Mouse (Mus musculus) midbrain, embryonic 10.5 days (tissue): Measurements from ENCODE around the gene Megf6. TPM values are rescaled to one million over a fixed set of nuclear protein-coding genes. Genes with fewer than 3 reads are reported as not detected.

ENCODE experiments used
- DNase-seq: peaks from one replicate; pipeline ENCODE4 v3.0.0-alpha.2; 2017; ENCODE audit warnings: low spot score
- H3K27ac ChIP-seq: fragments of 300-500 bp; sonication (generic); replicated peaks from 2 replicates; pipeline ENCODE4 v1.5.1; 2016; ENCODE audit warnings: mild to moderate bottlenecking
- H3K27me3 ChIP-seq: fragments of 300-500 bp; sonication (generic); 2 replicates; pipeline ENCODE4 v1.6.1; 2016; ENCODE audit warnings: low read depth, mild to moderate bottlenecking; ENCODE audit not compliant: poor library complexity, severe bottlenecking
- H3K36me3 ChIP-seq: fragments of 300-500 bp; sonication (generic); 2 replicates; pipeline ENCODE4 v1.6.1; 2016; ENCODE audit warnings: mild to moderate bottlenecking, moderate library complexity
- H3K4me1 ChIP-seq: fragments of 300-500 bp; sonication (generic); 2 replicates; pipeline ENCODE4 v1.6.1; 2016
- H3K4me3 ChIP-seq: fragments of 300-500 bp; sonication (generic); 2 replicates; pipeline ENCODE4 v1.5.1; 2016; ENCODE audit warnings: mild to moderate bottlenecking, moderate library complexity
- H3K9me3 ChIP-seq: fragments of 300-500 bp; sonication (generic); replicated peaks from 2 replicates; pipeline ENCODE4 v1.6.1; 2016; ENCODE audit warnings: mild to moderate bottlenecking
- WGBS: fragments of 180-500 bp; shearing (Covaris S2); methylation state at CpG from one replicate; pipeline ENCODE4 v1.1.7; 2016; 5-methylcytosine and 5-hydroxymethylcytosine counted together
- polyA plus RNA-seq: library from polyadenylated mRNA; unstranded; fragments of >200 nt; fragmentation: Nextera tagmentation; extraction: Ambion mirVana; gene quantifications from 2 replicates; pipeline ENCODE4 v1.2.1, GENCODE M21; 2016

The Megf6 gene
- polyA plus RNA-seq, 1 experiment from 2014 or later: 21.6 TPM

DNA sequence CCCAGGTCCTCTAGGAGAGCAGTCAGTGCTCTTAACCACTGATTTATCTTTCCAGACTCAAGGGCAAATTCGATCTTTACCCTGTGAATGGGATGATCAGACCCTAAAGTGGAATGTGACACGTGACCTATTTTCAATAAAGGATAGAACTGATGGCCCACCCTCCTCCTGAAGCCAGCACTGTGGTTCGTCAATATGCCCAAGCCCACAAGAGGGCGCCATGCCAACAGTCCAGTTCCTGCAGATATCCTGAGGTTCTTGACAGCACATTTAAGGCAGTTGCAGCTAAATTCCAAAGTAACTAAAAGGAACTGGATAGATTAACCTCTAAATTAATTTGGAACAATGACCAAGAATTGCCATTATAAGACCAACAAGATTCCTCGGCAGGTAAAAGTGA lies 3.5 kb upstream of the Megf6 start:
- Histone ChIP-seq H3K36me3 (no peaks in the 10 kb centered on the region), H3K27me3 (peaks cover 44% of the 10 kb centered on the region), H3K4me3 (no peak overlapping the region), H3K27ac (no peak overlapping the region), H3K9me3 (no peaks in the 10 kb centered on the region), H3K4me1 (peaks cover 27% of the 10 kb centered on the region)
- peak; percentile 55 for DNase-seq
- 28% methylated on average over 5 of the region's 5 CpGs for WGBS

DNA sequence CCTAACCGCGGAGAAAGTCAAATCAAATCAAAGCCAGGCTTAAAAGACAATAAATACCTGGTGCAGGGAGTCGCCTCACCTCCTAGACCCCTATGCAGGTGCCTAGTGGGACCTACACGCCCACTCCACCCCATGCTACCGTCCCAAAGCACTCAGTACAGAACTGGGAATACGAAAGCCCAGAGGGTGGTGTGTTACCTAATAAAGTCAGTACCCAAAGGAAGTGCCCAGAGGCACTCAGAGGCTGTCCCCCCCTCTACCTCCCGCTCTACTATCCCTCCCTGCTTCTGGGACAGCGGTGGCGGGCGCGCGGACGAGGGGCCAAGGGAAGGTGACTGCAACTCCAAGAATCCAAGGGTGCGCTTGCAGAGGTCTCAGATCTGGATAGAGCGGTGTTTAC lies 509 bp upstream of the Megf6 start:
- Histone ChIP-seq H3K4me3 (peak overlapping the region; percentile 70), H3K9me3 (no peaks in the 10 kb centered on the region), H3K27me3 (peaks cover 61% of the 10 kb centered on the region), H3K4me1 (peaks cover 51% of the 10 kb centered on the region), H3K36me3 (no peaks in the 10 kb centered on the region), H3K27ac (0 out of 2 replicates have a peak overlapping the region, but pooled peaks have one; percentile 79)
- 2% methylated on average over 15 of the region's 15 CpGs for WGBS
- no peak for DNase-seq

DNA sequence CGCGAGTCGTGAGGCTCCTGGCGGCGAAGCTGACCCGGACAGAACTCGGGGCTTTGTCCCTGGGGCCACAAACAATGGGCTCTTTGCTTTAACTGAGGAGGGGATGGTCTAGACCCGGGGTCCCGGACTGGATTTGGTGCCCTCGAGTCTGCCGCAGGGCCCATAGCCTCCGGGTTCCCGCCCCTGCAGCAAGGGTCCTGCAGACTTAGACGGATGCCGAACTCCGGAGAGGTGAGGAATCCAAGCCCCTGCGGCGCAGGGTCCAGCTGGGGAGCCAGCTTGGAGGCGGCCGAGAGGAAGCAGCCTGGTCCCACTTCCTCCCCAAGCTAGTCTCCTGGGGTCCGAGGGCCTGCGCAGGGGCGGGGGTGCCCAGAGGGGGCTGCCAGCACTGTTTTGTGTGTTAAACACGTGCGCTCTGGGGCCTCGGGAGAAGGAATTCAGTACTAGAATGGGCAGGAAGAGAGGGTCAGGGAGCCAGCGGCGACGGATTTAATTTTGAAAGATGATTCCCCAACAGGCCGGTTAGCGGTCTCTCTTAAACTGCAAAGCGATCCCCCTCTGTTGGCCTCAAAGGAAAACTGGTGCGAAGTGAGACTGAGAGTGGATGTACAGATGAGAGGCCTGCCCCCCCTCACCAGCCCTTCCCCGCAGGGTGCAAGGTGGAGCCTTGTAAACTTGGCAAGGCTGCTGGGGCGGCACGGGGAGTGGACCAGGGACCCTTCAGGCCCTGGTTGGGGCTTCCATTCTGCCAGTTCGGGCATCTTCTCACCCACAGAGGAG lies 811 bp downstream of the Megf6 start:
- peak overlapping the region; percentile 79 for H3K27ac ChIP-seq
- H3K4me1 ChIP-seq: peaks cover 58% of the 10 kb centered on the region
- WGBS: 1% methylated on average over 37 of the region's 37 CpGs
- peak overlapping the region; percentile 70 for H3K4me3 ChIP-seq
- peak; percentile 67 for DNase-seq
- H3K36me3 ChIP-seq: no peaks in the 10 kb centered on the region
- H3K27me3 ChIP-seq: peaks cover 61% of the 10 kb centered on the region
- H3K9me3 ChIP-seq: no peaks in the 10 kb centered on the region

DNA sequence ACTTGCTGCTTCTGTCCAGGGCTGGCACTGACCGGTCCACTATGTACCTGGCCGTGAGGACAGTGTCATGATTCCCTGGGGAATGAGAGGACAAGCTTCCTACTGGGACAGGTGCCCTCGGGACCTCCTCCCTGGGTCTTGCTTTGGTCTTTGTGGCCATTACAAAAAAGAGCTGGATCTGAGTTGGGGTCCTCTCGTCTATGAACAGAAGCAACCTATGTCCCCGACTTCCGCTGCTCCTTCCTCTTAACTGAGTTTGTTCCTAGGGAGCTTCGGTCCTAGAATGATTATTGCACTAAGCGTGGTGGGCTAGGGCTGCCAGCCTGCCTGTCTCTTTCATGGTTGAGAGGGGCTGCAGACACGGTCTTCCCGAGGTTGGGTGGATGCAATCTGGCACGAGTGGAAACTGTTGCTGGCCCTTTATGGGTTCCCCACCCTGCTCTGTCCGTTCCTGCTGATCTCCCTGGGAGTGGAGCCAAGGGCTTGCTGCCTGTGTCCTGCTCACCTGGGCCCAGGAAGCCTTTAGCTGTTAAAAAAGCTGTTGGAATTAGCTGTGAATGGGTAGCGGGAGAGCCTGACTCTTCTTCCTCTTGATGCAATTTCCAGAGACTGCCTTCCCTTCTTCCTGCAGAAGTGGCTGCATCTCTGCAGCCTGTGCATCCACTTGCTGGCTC lies 1.5 kb downstream of the Megf6 start:
- no peak for DNase-seq
- no peaks in the 10 kb centered on the region for H3K9me3 ChIP-seq
- H3K4me1 ChIP-seq: peaks cover 65% of the 10 kb centered on the region
- H3K27me3 ChIP-seq: peaks cover 61% of the 10 kb centered on the region
- H3K27ac ChIP-seq: peak overlapping the region; percentile 79
- H3K36me3 ChIP-seq: 0 out of 2 replicates have a peak, but pooled peaks cover 2% of the 10 kb centered on the region
- peak overlapping the region; percentile 70 for H3K4me3 ChIP-seq
- WGBS: 45% methylated on average over 13 of the region's 13 CpGs

DNA sequence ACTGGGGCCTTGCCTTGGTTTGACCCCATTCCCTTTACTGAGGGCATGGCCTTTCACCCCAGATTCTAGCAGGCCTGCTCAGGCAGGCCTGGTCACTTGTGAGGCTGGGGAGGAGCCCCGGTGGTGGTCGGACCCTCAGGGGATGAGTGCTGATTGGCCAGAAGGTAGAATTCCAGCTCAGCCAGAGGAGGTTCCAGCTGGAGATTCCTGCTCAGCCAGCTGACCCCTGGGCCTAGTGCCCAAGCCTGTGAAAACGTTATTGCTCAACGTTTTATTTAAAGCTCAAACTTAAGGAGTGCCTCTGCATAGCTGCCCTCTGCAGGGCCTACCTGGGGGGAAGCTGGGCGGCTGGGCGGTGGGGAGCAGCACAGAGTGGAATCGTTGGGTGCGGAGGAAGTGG lies 6.7 kb downstream of the Megf6 start:
- H3K27me3 ChIP-seq: peaks cover 14% of the 10 kb centered on the region
- H3K36me3 ChIP-seq: peaks cover 26% of the 10 kb centered on the region
- no peak overlapping the region for H3K27ac ChIP-seq
- DNase-seq: no peak
- H3K4me1 ChIP-seq: peaks cover 38% of the 10 kb centered on the region
- H3K4me3 ChIP-seq: no peak overlapping the region
- no peaks in the 10 kb centered on the region for H3K9me3 ChIP-seq
- 72% methylated on average over 8 of the region's 8 CpGs for WGBS

DNA sequence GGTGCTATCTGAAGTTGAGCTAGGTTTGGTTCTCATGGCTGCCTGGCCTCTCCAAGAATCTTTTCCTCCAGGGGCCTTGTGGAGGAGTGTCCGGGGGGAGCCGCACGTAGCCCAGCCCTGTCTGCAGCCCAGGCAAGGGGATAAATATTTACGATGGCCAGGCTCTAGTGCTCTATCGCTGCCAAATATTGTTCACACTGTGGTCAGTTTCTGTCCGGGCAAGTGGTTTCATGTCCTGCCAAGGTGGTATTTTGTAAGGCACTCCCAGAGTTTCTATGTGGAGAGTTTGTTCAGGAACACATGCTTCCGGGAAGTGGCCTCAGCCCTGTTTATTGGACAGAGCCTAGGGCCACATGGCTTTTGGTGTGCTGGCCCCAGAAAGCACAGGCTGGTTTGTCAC lies 10.5 kb downstream of the Megf6 start:
- Histone ChIP-seq H3K36me3 (peaks cover 50% of the 10 kb centered on the region), H3K9me3 (no peaks in the 10 kb centered on the region), H3K4me3 (no peak overlapping the region), H3K27ac (no peak overlapping the region), H3K4me1 (peaks cover 11% of the 10 kb centered on the region; the same call in 1 of the 2 replicates), H3K27me3 (no peaks in the 10 kb centered on the region)
- no peak for DNase-seq
- 97% methylated on average over 7 of the region's 7 CpGs for WGBS

DNA sequence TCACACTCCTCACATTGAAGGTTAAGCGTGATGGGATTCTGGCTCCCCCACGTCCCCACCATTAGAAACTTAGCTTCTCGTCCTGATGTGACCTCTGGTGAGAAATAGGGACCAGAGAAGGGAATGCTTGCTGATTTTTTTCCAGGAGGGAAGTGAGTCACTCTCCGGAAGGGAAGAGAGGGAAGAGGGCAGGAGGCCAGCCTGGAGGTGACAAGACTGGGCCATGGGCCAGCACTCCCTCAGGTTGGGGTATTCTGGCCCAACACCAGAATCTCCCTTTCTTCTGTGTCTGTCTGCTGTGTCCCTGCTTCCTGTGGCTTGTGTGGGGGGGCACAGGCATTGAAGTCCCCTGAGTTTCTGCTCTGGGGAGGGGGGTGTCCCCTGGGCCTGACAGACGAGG lies 13.0 kb downstream of the Megf6 start:
- 87% methylated on average over 5 of the region's 5 CpGs for WGBS
- no peak overlapping the region for H3K4me3 ChIP-seq

DNA sequence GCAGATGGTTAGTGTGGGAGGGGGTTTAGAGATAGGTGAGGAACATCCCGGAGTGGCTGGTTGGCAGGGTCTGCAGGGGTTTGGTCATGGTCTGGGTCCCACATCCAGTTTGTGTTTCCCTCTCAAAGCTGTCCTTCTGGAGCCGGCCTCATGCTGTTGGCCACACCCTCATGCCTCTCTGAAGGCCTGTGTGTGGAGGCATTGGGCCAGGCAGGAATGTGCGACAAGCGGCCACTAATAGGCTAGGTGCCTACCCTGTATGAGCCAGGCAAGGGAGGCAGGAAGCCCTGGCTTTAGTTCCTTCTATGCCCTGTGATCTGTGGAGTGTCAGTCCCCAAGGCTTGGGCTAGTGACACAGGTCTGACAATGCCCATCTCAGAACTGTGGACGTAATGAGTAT lies 14.5 kb downstream of the Megf6 start:
- 77% methylated on average over 5 of the region's 5 CpGs for WGBS
- peaks cover 30% of the 10 kb centered on the region for H3K36me3 ChIP-seq
- H3K4me1 ChIP-seq: peaks cover 4% of the 10 kb centered on the region; the same call in 1 of the 2 replicates
- no peak for DNase-seq
- no peaks in the 10 kb centered on the region for H3K9me3 ChIP-seq
- no peak overlapping the region for H3K4me3 ChIP-seq
- no peaks in the 10 kb centered on the region for H3K27me3 ChIP-seq
- H3K27ac ChIP-seq: no peak overlapping the region

More for the DNA sequence above, 13.0 kb downstream of the Megf6 start:
- H3K36me3 ChIP-seq: peaks cover 34% of the 10 kb centered on the region
- no peaks in the 10 kb centered on the region for H3K9me3 ChIP-seq
- no peaks in the 10 kb centered on the region for H3K27me3 ChIP-seq
- H3K27ac ChIP-seq: no peak overlapping the region
- peaks cover 4% of the 10 kb centered on the region; the same call in 1 of the 2 replicates for H3K4me1 ChIP-seq
- DNase-seq: no peak

DNA sequence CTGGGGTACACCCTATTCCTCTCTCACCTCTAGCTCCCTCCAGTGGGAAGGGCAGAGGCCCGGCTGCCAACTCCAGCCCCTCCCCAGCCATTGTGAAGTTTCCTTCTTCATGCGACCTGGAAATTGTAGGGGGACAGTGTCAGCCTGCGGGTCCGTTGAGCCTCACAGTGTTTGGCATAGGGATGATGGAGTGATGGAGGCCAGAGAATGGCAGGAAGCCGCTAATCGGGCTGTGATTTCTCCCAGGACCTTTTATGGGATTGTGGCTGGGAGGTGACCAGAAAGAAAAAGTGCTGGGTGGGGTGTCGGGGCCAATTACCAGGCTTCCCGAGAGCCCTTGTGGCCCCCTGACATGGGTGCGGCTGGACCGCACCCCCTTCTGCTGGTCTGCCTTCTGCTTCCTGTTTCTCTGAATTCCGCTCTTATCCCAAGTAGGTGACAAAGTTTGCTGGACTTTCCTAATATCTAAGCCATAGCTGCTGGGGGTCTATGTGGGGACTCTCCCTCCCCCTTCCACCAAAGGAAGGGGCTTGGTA lies 15.5 kb downstream of the Megf6 start:
- Histone ChIP-seq H3K9me3 (no peaks in the 10 kb centered on the region), H3K27ac (no peak overlapping the region), H3K36me3 (peaks cover 31% of the 10 kb centered on the region), H3K4me3 (no peak overlapping the region), H3K27me3 (no peaks in the 10 kb centered on the region), H3K4me1 (peaks cover 4% of the 10 kb centered on the region; the same call in 1 of the 2 replicates)
- no peak for DNase-seq
- WGBS: 87% methylated on average over 11 of the region's 11 CpGs

DNA sequence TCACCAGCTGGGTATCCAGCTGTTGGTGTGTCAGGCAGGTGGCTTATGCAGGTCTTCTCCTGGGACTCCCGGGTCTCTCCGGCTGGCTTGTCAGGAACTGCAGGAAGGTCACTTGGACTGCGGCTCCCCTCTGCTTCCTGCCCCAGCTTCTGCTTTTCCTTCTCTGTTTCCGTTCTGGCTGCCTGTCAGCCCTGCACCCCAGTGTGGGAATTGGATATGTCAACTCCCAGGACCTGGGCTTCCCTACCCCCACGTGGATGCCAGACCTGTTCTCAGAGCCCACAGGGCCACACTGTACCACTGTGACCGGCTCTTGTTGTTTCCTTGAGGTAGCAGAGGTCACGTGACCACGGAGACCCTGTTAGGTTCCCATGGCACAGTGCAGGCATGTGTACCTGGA lies 18.4 kb downstream of the Megf6 start:
- Histone ChIP-seq H3K27me3 (no peaks in the 10 kb centered on the region), H3K4me1 (peaks cover 4% of the 10 kb centered on the region; the same call in 1 of the 2 replicates), H3K9me3 (no peaks in the 10 kb centered on the region), H3K4me3 (no peak overlapping the region), H3K36me3 (peaks cover 23% of the 10 kb centered on the region), H3K27ac (no peak overlapping the region)
- 76% methylated on average over 8 of the region's 8 CpGs for WGBS
- no peak for DNase-seq

DNA sequence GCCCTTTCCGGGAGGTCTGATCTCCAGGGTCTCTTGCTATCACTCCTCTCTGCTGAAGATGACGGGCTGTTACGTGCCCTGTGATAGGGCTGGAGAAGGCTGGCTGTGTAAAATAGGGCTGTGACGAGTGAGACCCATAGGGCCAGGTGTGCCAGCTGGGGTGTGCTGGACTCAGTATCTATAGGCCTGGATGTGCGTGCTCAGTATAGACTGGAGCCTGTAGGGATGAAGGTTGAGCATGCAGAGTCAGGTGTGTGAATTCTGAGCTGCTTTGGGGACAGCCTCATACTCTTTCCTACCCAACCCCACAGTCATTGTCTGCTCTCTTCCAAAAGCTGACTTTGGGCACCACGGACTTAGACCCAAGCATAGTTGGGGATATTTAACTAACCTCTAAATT lies 27.4 kb downstream of the Megf6 start:
- no peak overlapping the region for H3K4me3 ChIP-seq
- peak overlapping the region; percentile 90 for H3K27ac ChIP-seq
- no peaks in the 10 kb centered on the region for H3K27me3 ChIP-seq
- WGBS: 52% methylated on average over 6 of the region's 6 CpGs
- peaks cover 40% of the 10 kb centered on the region for H3K4me1 ChIP-seq
- DNase-seq: no peak
- no peaks in the 10 kb centered on the region for H3K36me3 ChIP-seq
- no peaks in the 10 kb centered on the region for H3K9me3 ChIP-seq

DNA sequence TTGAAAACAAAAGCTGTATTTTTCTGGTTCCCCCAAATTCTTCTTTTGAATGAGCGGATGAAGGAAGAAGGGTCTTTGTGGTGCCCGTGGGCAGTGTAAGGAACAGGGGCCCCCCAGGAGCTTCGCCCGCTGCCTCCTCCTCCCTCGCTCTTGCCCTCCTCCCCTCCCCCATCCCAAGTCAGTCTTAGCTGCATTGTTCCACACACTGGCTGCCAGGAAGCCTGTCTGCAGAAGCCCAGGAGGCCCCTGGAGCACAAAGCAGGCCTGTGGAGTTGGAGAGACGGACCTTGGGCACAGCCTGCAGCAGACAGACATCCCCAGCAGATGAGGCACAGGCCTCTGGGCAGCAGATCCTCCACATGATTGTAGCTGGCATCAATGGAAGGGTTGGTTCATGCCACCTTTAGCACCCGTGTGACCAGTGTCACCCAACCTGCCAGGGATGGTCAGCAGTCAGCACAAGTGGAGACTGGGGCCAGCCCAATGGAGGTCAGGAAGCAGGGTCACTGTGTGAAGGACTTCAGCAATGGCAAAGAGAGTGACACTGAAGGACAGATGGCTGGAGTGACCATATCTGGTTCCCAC lies 27.9 kb downstream of the Megf6 start:
- 21% methylated on average over 7 of the region's 7 CpGs for WGBS
- no peaks in the 10 kb centered on the region for H3K9me3 ChIP-seq
- H3K27me3 ChIP-seq: no peaks in the 10 kb centered on the region
- peak overlapping the region; percentile 33 for H3K4me3 ChIP-seq
- H3K36me3 ChIP-seq: no peaks in the 10 kb centered on the region
- peak overlapping the region; percentile 90 for H3K27ac ChIP-seq
- peaks cover 40% of the 10 kb centered on the region for H3K4me1 ChIP-seq
- DNase-seq: peak; percentile 55
